Mouse (Mus musculus): ENCODE results near the gene Smc2.
"Not testable (repeated sequence)": the region's sequence is repeated elsewhere in the genome, so short reads cannot be mapped to it uniquely, and the experiment has no call there.

Smc2 gene

DNA sequence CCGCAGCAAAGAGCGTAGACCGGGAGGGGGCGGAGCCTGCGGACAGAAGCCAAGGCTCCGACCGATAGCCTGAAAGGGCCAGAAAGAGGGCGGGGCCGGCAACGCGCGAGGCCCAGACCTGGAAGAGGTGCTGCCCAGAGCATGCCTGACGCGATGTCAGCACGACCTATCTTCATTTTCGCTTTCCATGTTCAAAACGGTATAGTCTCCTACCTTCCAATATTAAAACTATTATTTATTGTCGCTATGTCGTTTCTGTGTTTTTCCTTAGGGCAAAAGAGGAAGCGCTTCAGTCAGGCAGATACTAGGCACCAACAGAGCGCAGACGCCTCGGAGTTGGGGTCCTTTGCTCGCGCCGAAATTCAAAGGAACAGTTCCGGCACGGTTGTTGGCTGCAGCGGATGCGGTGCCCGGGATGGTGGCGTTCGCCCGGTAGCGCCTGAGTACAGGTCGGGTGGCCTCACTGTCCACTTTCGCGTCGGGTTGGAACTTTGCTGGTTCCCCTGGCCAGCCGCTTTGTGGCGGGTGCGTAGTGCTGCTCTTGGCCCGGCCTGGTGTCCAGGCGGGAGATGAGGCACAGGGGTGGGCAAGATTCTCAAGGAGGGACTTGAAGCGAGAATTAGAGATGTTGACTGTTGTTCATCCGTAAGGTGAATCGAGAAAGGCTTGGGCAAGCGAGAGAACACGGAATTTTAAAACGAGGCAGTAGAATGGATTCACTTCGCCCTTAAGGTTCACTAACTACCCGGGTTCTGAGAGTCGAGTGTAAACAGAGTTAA lies at the start of gene Smc2:
Gene Smc2, plus strand, starts transcription at position 358 of the 779 bp plus-strand sequence.
- peak; percentile 81 to 89 for DNase-seq (ENCODE audit: low spot score in 2 of 2)

- no peak for DNase-seq (ENCODE audit: low spot score in 2 of 2)
Measured at GRCm38 (mm10) chr4:52411587-52411986, 27.5 kb upstream of the Smc2 start.

- DNase-seq (ENCODE audit: low spot score in 2 of 2), result no peak
Measured at GRCm38 (mm10) chr4:52423653-52424052, 15.4 kb upstream of the Smc2 start.

- DNase-seq (ENCODE audit: low spot score in 2 of 2), result no peak
Measured at GRCm38 (mm10) chr4:52429310-52430198, 9.5 kb upstream of the Smc2 start.

GRCm38 (mm10) chr4:52435551-52435950 lies 3.5 kb upstream of the Smc2 start:
- DNase-seq (ENCODE audit: low spot score in 2 of 2), result not testable (repeated sequence)

- no peak for DNase-seq (ENCODE audit: low spot score in 2 of 2)
Measured at GRCm38 (mm10) chr4:52438371-52438885, 615 bp upstream of the Smc2 start.

DNA sequence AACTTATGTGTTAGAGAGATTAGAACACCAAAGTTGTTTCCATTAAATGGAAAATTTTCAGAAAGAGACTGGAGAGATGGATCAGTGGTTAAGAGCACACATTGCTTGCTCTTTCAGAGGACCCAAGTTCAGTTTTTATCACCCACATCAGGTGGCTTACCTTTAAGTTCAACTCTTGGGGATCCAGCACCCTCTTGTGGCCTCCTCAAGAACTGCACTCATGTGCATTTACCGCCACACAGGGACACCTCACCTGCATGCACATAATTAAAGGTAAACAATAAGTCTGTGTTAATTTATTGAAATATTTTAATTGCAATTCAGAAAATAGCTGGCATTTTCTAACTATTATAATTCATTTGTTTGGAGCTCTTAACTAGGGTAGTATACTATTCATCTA lies 20.7 kb downstream of the Smc2 start:
- no peak for DNase-seq (ENCODE audit: low spot score in 2 of 2)

DNA sequence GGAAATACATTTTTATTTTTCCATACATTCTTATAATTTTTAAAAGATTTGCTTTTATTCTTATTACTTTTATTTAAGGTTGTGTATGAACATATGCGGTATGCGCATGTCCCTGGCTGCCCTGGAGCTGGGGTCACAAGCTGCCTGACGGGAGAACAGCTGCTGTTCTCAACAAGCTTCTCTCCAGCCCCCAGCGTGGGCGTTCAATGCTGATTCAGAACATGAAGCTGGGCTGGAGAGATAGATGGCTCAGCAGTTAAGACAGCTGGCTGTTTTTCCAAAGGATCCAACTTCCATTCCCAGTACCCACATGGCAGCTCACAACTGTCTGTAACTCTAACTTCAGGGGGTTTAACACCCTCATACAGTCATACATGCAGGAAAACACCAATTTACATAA lies 22.3 kb downstream of the Smc2 start:
- DNase-seq (ENCODE audit: low spot score in 2 of 2), result no peak

GRCm38 (mm10) chr4:52473431-52473830 lies 34.4 kb downstream of the Smc2 start:
- DNase-seq (ENCODE audit: low spot score in 2 of 2), result no peak

DNA sequence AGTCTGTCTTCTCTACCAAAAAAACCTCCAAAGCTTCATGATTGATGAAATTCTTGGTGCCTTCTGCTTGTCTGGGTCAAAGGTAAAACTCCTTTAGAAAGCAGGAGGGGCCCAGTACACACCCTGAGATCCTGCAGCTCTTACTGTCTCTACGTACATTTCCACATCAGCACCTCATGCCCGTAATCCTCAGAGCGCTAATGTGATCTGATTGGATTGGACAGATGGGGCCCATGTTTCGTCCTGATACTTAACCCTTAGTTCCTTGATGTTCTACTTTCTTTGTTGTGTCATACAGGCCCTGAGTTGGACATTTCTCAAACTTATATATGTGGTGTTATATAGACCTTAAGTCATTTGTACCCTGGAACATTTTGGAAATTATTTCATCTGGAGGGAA lies 48.4 kb downstream of the Smc2 start:
- no peak for DNase-seq (ENCODE audit: low spot score in 2 of 2)

DNA sequence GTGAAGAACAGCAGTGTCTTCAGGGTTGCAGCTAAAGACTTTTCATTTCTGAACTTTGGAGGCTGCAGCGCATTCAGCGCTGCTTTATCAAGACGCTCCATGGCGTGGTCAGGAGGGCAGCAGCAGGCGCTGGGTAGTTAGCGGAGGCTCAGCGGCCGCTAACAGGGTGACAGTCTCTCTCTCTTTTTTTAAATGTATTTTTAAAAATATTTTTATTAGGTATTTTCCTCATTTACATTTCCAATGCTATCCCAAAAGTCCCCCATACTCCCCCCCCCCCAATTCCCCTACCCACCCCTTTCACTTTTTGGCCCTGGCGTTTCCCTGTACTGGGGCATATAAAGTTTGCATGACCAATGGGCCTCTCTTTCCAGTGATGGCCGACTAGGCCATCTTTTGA lies 58.1 kb downstream of the Smc2 start, which contains the start of gene Vma21-ps:
Gene Vma21-ps, minus strand, starts transcription at position 101 of the 400 bp plus-strand sequence.
- DNase-seq (ENCODE audit: low spot score in 2 of 2), result not testable (repeated sequence)

- no peak for DNase-seq (ENCODE audit: low spot score in 2 of 2)
Measured at GRCm38 (mm10) chr4:52517580-52517979, 78.5 kb downstream of the Smc2 start.

DNA sequence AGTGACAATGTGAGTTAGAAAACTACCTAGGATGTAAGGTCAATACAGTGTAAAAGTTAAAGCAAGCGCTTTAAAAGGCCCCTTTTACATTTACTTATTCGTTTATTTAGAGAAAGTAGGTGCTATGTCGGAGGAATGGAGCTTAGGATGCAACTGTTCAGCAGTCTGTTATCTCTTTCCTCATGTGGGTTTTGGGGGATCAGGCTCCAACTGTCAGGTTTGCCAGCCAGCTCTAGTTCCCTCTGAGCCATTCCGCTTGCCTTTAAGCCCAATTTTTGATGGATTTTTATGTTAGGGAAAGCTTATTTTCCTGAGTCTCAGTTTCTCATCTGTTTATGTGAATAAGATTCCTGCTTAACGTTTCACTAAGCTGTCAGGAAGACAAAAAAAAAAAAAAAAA lies 80.3 kb downstream of the Smc2 start:
- no peak for DNase-seq (ENCODE audit: low spot score in 2 of 2)

DNA sequence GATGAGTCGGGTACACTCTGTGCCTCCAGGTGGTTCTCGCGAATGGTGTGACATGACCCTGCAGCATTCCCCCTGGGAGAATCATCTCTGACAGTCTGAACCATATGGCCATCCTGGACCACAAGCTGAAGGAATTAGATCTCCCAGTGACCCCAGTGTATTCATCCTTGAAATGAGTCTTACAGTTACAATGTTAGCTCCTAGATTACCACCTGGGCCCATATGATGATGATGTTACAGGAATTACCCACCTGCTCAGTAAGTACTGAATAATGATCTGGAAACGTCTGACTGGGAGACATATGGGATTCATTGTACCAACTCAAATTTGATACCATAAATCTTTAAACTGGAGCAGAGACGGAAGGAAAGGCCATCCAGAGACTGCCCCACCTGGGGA lies 87.4 kb downstream of the Smc2 start:
- DNase-seq (ENCODE audit: low spot score in 2 of 2), result no peak

- DNase-seq (ENCODE audit: low spot score in 2 of 2), result no peak
Measured at GRCm38 (mm10) chr4:52530636-52531035, 91.6 kb downstream of the Smc2 start.

Data from thymus, postnatal 10 days (tissue).